Mouse (Mus musculus): ENCODE measurements around the gene Tmem107. TPM values are rescaled to one million over a fixed set of nuclear protein-coding genes. Genes with fewer than 3 reads are reported as not detected.

Gene Tmem107
- total RNA-seq, 2 experiments from 2014 or later: 6.7 to 8.6 TPM

DNA sequence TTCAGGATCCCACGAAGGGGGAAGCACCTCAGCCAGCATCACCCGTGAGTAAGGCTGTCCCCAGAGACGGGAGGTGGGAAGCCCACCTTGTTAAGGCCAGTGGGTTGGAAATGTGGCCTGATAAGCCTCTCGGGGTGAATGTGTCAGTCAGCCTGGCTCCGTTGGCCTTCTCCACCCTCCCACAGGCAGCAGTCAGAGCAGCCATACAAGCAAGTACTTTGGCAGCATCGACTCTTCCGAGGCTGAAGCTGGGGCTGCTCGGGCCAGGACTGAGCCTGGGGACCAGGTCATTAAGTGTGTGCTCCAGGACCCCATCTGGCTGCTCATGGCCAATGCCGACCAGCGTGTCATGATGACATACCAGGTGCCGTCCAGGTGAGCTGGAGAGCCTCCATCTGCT, 37.1 kb downstream of the Tmem107 start:
- DNase-seq: no peak

DNA sequence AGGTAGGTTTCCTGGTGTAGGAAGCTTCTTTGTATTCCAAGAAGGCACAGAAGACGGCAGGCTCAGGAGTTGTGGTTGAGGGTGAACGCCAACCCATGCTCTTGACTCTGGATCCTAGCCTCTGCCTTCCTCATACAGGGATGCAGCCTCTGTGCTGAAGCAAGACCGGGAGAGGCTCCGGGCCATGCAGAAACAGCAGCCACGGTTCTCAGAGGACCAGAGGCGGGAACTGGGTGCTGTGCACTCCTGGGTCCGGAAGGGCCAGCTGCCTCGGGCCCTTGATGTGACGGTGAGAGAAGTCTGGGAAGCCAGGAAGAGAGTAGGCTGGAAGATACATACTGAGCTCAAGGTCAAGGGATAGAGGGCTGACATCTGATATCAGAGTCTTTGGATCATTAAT, 37.6 kb downstream of the Tmem107 start:
- DNase-seq: no peak

DNA sequence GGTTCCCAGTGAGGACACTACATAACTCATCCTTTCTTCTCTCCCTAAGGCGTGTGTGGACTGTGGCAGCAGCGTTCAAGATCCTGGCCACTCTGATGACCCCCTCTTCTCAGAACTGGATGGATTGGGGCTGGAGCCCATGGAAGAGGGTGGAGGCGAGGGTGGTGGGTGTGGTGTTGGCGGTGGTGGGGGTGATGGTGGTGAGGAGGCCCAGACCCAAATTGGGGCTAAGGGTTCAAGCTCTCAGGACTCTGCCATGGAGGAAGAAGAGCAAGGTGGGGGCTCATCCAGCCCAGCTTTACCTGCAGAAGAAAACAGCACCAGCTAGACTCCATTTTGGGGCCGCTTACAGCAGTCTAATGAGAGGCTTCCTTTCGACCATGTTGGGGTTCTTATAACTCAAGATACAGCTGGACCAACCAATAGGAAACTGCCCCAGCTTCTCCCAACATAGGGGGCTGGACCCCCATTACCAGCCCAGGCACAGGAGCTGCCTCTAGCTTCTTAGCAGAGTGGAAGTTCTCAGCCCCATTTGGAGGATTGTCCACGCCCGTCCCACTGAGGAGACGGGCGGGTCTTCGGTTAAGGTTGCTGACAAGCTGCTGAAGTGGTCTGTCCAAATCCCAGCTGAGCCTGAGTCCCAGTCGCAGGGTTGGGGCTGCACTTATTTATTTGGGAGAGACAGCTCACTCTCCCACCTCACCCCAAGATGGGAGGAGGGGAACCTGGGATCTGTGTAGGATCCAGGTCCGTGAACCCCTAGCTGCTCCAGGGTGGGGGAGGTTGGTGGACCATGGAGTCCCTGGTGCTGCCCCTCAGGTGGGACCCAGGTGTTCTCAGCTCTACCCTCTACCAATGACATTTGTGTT, 38.7 kb downstream of the Tmem107 start:
- peak; percentile 32 for DNase-seq

DNA sequence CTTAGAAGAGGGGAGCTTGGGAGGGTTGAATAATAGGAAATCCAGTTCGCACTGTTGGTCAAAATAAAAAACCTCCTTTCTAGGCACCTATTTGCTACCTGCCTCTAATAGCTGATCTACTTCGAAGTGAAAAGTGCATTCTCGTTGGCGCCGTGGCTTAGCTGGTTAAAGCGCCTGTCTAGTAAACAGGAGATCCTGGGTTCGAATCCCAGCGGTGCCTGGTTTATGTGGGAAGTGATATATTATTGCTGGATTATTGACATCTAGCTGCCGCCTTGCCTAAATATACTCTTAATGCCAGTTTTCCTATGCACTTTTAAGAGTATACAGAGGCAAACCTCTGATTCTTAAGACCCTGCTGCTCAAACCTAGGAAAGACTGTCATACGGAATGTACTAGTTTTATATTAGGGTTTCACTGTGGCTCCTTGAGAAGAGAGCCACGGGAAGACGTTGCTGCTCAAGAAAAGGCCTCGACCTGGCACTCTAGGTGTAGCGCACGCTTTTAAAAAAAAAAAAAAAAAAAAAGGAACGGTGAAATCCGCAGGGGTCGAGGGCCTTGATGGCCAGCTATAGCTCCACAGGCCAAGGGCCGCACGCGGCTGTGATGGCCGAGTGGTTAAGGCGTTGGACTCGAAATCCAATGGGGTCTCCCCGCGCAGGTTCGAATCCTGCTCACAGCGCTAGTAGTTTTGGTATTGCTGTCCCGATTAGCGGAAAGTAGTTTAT, 39.9 kb downstream of the Tmem107 start:
- peak; percentile 98 for DNase-seq

DNA sequence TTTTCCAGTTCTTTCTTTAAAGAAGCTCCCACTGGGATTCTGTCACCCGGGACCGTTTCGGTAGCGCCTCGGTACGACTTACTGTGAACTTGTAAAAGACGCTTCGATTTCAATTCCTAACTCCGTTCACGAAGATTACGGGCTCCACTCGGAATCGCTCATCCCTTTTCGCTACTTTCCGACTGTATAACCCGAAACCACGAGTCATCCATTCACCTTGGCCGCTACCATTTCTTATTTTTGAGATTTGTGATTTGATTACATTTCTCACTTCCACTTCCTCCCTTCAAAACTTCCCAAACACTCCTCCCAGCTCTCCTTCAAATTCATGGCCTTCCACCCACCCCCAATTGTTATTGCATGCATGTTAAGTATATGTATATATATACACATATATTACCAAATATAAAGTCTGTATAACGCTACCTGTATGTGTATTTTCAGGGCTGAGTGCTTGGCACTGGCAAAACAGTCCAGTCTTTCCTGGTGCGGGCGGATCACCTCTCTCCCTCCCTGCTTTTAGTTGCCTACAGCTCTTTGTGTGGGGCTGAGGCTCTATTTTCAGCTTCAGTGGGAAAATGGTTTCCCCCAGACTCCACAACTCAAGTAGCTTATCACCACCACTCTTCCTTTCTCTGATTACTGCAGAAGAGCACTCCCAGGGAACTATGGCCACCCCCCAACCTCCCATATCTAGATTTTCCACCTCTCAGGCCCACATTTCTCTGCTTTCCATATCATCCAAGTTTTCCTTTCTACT, 40.6 kb downstream of the Tmem107 start:
- DNase-seq: no peak

DNA sequence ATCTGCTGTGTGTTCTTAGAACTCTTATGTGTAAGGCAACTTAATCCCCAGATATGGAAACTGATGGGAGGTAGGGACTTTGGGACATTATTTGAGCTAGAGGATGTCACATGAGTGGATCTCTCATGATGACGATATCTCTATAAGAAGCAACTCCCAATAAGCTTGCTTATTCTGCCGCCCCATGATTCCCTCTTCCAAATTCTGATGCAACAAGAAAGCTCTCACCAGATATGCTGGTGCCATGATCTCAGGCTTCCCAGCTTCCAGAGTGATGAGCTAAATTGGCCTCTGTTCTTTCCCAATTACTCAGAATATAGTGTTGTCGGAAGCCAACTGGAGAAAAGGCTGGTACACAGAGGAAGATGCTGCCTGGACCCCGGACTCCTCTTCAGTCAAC, 41.3 kb downstream of the Tmem107 start:
- peak; percentile 18 for DNase-seq

DNA sequence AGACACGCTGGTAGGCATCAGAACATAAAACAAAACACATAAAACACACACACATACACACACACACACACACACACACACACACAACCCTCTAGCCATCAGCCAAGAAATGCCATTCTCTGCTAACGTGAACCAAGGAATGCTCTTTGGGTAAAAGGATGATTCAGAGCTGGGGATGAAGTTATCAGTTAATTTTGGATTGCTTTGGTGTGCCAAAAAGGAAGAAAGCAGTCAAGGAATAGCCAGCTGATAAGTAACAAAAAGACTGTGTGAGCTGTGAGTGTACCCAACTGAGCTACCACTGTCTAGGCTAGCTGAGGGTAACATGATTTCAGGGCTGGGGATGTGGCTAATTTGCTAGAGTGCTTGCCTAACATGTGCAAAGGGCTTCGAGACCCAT, 43.4 kb downstream of the Tmem107 start:
- no peak for DNase-seq

DNA sequence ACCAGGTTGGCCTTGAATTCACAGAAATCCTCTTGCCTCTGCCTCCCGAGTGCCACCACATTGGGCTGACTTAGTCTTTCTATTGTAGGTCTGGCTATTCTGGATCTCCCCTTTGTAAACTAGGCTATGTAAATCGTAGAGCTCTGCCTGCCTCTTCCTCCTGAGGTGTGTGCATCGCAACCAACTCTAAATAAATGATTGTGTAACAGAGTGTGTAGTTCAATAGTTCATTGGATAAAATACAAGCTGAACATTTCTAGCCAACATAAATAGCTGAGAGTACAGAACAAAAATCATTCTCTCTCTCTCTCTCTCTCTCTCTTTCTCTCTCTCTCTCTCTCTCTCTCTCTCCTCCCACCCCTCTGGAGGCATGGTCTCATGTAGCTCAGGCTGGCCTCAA, 44.0 kb downstream of the Tmem107 start:
- no peak for DNase-seq

DNA sequence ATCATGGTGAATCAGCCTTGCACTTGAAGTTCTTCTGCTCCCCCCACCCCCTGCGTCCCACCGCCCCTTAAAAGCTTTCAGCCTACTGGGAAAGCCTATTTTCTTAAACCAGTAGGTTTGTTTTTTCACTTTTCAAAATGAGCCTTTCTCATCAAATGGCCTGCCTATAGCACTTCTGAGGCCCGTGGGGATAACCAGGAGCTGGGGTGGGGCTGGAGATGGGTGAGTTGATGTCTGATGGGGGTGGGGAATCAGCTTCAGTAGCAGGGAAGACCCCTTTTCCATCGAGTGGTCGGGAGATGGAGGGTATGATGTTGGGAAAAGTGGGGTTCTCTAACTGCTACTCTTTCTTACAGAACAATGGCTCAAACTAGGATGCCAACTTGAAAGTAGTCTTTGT, 46.2 kb downstream of the Tmem107 start:
- no peak for DNase-seq

DNA sequence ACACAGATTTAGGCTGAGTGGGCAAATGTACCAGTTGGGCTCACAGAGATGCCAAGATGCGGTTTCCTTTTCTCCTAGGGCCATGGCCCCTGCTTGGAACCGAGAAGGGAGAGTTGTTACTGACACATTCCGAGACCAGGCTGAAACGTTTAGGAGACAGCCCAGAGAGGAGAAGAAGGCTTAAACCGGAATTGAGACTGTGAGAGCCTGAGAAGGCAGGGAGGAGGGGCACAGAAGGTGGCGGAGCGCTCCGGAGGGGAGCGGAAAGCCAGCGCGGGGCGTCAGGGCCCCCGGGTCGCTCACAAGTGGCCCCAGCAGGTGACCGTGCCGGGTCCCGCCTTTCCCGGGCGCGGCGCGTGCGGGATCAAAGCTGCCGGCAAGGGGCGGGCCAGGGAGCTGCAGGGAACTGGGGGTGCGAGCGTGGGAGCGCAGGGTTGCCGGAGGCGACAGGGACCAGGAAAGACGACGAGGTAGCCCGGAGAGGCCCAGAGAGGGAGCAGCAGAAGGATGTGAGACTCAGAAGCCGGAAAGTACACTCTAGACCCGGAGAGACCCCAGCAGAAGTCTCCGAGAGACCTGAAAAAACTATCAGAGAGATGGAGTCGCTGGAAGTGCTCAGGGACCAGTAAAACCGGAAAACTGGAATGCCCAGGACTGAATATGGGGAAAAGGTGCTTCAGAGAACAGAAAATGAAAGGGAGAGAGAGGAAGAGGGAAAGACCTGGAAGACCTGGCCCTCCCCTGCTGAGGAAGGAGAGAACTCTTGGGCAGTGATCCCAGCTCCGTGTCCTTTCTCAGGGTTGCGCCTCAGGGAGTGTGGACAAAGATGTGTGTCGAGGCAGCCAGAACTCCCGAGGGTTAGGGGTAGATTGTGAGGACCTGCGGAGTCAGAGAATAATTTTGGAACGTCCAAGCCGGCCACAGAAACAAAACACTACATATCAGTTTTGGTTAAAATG, 47.4 kb downstream of the Tmem107 start:
- peak; percentile 70 for DNase-seq

DNA sequence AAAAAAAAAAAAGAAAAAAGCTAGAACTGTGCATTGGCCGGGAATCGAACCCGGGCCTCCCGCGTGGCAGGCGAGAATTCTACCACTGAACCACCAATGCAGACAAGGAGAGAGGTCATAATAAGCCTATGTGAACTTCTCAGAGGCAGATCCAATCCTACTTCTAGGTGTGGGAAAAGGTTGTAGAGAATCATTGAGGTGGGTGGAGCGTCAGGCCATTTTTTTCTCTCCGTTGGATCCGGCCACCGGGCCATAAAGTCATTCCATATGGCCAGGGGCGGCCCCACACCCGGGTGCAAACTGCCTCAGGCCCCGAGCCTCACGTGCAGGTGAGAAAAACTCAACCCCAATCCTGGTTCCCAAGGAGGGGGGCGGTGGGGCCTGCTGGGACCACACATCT, 48.2 kb downstream of the Tmem107 start:
- DNase-seq: peak; percentile 93

DNA sequence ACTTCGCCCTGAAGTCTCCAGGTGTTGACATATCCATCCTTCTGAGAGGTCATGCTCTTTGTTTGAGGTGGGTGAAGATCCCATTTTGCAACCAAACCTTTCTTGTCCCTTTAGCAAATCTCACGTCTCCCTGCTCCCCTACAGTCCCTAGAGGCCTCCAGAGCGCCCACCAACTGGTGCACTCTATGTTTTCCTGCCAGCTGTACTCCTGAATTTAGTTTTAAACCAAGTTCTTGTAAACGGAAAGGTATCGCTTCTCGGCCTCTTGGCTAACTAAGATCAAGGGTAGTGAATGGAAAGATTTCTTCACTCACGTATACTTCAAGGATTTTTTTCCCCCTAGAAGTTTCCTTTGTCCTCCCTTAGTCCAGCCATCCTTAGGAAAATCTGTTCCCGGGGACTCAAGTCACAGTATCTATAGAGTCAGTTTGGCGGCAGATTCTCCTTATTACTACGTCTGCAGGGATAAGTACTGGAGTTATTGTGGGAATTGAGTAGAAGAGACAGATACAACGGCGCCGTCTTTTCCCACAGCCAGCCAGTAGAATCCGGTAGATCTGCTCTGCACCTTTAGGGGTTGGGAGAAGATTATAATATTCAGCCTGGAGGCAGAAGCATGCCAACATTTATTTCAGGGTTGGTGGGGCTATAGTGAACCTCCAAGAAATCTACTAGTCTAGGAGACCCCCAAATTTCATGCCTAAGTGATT, 49.0 kb downstream of the Tmem107 start:
- DNase-seq: no peak

DNA sequence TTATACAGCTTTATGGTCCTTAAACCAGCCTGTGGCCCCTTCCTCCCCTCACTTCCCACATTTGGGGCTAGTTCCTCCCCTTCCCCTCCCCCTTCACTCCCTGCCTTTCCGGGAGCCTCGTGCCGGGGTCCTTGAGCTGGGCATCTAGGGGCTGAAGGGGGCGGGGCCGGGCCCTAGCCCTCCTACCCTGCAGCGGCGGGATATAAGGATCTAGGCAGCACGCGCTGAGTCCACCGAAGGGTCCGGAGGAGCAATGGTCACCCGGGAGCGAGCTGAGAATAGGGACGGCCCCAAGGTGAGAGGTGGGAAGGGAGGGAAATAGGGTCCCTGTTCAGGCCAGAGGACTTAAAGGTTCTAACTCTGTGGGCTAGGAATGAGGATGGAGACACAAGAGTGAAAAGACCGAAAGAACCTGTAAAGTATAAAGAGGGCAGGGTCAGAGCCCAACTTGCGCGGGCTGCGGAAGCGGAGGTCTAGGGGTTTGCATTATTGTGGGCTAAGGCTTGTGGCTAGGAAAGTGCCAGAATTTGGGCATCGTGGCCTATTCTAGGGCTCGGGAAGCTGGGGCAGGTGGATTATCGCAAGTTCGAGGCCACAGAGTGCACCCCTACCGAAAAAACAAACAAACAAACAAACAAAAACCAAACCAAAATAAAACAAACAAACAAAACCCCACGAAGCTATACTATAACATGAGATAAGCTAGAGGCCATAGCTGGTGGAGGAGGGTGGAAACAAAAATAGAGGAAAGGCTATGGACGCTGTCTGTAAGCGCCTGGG, 49.8 kb downstream of the Tmem107 start, which contains the start of gene Hes7:
Gene Hes7 (plus strand): TSS at position 184 of the 780 bp plus-strand sequence.
- DNase-seq: peak; percentile 30

DNA sequence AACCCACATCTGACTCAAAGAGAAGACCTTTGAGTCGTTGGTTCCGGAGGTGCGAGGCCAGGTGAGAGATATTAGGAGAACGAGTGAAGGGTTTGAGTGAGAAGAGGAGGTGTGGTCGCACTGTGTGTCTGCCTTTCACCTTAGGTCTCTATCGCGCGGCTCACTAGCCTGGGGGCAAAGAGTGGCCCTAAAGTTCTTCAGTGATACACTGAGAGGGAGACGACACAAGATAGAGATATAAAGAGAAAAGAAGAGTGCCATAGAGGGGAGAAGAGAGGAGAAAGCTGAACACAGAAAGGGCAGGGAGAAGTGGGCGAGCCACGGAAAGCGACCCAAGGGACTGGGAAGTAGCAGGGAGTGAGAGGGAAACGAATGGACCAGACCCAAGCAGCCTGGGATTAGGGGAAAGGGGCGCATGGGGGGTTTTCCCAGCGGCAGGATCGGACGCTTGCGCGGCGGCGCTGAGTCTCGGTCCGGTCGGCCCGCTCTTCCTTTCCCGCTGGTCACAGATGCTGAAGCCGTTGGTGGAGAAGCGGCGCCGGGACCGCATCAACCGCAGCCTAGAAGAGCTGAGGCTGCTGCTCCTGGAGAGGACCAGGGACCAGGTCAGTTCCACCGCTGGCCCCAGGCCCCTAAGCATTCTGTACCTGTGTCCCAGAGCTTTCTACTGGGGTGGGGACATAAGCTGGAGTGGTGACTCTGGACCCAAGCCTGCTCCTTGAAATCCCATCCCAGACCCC, 50.6 kb downstream of the Tmem107 start:
- DNase-seq: peak; percentile 43

DNA sequence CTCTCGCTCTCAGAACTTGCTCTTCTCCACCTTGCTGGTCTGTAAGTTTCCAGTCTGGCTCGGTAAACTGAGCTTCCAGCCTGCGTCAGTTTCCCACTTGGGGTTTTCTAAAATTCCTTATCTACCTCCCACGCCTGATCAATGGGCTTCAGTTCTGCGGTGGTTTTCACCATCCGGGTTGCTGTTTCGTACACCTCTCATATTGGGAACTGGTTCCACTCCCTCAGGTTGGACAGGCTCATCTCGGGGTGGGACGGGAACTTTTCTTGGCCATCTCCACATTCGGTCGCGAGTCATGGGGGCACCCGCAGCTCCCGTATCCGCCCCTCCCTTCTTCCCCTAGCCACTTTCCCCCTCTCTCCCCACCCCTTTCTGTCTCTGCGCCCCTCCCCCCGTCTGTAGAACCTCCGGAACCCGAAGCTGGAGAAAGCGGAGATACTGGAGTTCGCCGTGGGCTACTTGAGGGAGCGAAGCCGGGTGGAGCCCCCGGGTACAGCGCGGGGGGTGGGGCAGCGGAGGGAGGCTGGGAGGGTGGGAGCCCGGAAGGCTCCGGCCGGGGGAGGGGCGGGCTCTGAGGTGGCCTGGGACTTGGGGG, 51.2 kb downstream of the Tmem107 start:
- no peak for DNase-seq

DNA sequence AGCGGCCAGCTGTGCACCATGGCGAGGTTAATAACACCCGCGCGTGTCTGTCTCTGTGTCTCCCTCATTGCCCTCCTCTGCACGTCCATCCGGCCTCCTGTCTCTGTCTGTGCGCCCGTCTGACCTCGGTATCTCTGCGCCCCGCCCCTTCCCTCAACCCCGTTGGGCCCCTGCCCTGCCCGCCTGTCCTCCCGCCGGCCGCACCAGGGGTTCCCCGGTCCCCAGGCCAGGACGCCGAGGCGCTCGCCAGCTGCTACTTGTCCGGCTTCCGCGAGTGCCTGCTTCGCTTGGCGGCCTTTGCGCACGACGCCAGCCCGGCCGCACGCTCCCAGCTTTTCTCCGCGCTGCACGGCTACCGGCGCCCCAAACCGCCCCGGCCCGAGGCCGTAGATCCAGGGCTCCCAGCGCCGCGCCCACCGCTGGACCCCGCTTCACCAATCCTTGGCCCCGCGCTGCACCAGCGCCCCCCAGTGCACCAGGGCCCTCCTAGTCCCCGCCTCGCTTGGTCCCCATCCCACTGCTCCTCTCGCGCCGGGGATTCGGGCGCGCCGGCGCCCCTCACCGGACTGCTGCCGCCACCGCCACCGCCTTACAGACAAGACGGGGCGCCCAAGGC, 51.8 kb downstream of the Tmem107 start, which contains the start of gene 9130213A22Rik:
Gene 9130213A22Rik (minus strand): TSS at position 254 of the 616 bp plus-strand sequence.
- DNase-seq: peak; percentile 95
